Mouse (Mus musculus) limb, embryonic 11.5 days (tissue): ENCODE results near the gene Tekt1. TPM values are rescaled to one million over a fixed set of nuclear protein-coding genes. Genes with fewer than 3 reads are reported as not detected.
"Not testable (repeated sequence)": the region's sequence is repeated elsewhere in the genome, so short reads cannot be mapped to it uniquely, and the experiment has no call there.

Experiments used
- ATAC-seq: fragments of 200-750 bp; cut with Nextera tagmentation; 2 replicates; pipeline ENCODE4 v1.8.0; 2017; ENCODE audit warnings: low read depth; ENCODE audit not compliant: insufficient number of reproducible peaks, low FRiP score, low TSS enrichment
- DNase-seq: peaks from one replicate; pipeline ENCODE4 v3.0.0-alpha.2; 2015; ENCODE audit warnings: low spot score
- H3K27ac ChIP-seq: fragments of 300-500 bp; sonication (generic); replicated peaks from 2 replicates; pipeline ENCODE4 v1.5.1; 2014; ENCODE audit warnings: low read depth, mild to moderate bottlenecking, low read length
- H3K27me3 ChIP-seq: fragments of 300-500 bp; sonication (generic); 2 replicates; pipeline ENCODE4 v1.6.1; 2014; ENCODE audit warnings: mild to moderate bottlenecking, low read length, mixed read lengths; ENCODE audit not compliant: control insufficient read depth, insufficient read depth
- H3K36me3 ChIP-seq: fragments of 300-500 bp; sonication (generic); 2 replicates; pipeline ENCODE4 v1.6.1; 2014; ENCODE audit warnings: mild to moderate bottlenecking, low read length, moderate library complexity, mixed read lengths; ENCODE audit not compliant: control insufficient read depth, insufficient read depth
- H3K4me1 ChIP-seq: fragments of 300-500 bp; sonication (generic); 2 replicates; pipeline ENCODE4 v1.6.1; 2014; ENCODE audit warnings: low read length, mixed read lengths; ENCODE audit not compliant: control insufficient read depth, insufficient read depth
- H3K4me2 ChIP-seq: fragments of 300-500 bp; sonication (generic); 2 replicates; pipeline ENCODE4 v1.6.1; 2014; ENCODE audit warnings: low read depth, mild to moderate bottlenecking, moderate library complexity; ENCODE audit not compliant: severe bottlenecking
- H3K4me3 ChIP-seq: fragments of 300-500 bp; sonication (generic); 2 replicates; pipeline ENCODE4 v1.5.1; 2014; ENCODE audit warnings: low read depth, low read length
- H3K9ac ChIP-seq: fragments of 300-500 bp; sonication (generic); 2 replicates; pipeline ENCODE4 v1.6.1; 2014; ENCODE audit warnings: mild to moderate bottlenecking, low read length
- H3K9me3 ChIP-seq: fragments of 300-500 bp; sonication (generic); 2 replicates; pipeline ENCODE4 v1.6.1; 2016; ENCODE audit warnings: low read length; ENCODE audit not compliant: control insufficient read depth
- WGBS: fragments of 180-500 bp; shearing (Covaris S2); extraction: QIAGEN DNeasy Blood & Tissue Kit; methylation state at CpG from one replicate; pipeline ENCODE4 v1.1.7; 2014; 5-methylcytosine and 5-hydroxymethylcytosine counted together
- polyA plus RNA-seq: library from polyadenylated mRNA; unstranded; fragments of >200 nt; fragmentation: Nextera tagmentation; extraction: Ambion mirVana; gene quantifications from 2 replicates; pipeline ENCODE4 v1.2.1, GENCODE M21; 2014

The Tekt1 gene
- polyA plus RNA-seq, 1 experiment from 2014 or later, result 6.3 TPM

GRCm38 (mm10) chr11:72343904-72344303 lies 18.3 kb downstream of the Tekt1 start:
- Histone ChIP-seq H3K4me3 (no peak overlapping the region), H3K36me3 (no peaks in the 10 kb centered on the region), H3K9me3 (no peaks in the 10 kb centered on the region), H3K4me2 (no peak overlapping the region), H3K4me1 (no peaks in the 10 kb centered on the region), H3K9ac (no peak overlapping the region), H3K27me3 (no peaks in the 10 kb centered on the region), H3K27ac (no peak overlapping the region)
- peak; percentile 78 for DNase-seq
- WGBS, result 25% methylated on average over 8 of the region's 8 CpGs
- ATAC-seq, result no peak

- WGBS, result 94% methylated on average over 5 of the region's 5 CpGs
- H3K9ac ChIP-seq, H3K27me3 ChIP-seq, H3K4me1 ChIP-seq, H3K9me3 ChIP-seq, H3K4me3 ChIP-seq, H3K4me2 ChIP-seq, H3K27ac ChIP-seq, H3K36me3 ChIP-seq, ATAC-seq, DNase-seq: not testable (repeated sequence)
Observed at GRCm38 (mm10) chr11:72343238-72343625, 19.0 kb downstream of the Tekt1 start.

- no peaks in the 10 kb centered on the region for H3K9me3 ChIP-seq
- no peak overlapping the region for H3K4me3 ChIP-seq
- DNase-seq, result peak; percentile 76
- no peaks in the 10 kb centered on the region for H3K4me1 ChIP-seq
- H3K27me3 ChIP-seq, result no peaks in the 10 kb centered on the region
- H3K9ac ChIP-seq, result no peak overlapping the region
- no peaks in the 10 kb centered on the region for H3K36me3 ChIP-seq
- H3K27ac ChIP-seq, result no peak overlapping the region
- WGBS, result 11% methylated on average over 7 of the region's 7 CpGs
- ATAC-seq, result peak; percentile 83; the same call in 1 of the 2 replicates
- H3K4me2 ChIP-seq, result no peak overlapping the region
Observed at GRCm38 (mm10) chr11:72342549-72343237, 19.5 kb downstream of the Tekt1 start.

GRCm38 (mm10) chr11:72339716-72340115 lies 22.5 kb downstream of the Tekt1 start:
- Histone ChIP-seq H3K4me2 (no peak overlapping the region), H3K27me3 (no peaks in the 10 kb centered on the region), H3K36me3 (no peaks in the 10 kb centered on the region), H3K9me3 (no peaks in the 10 kb centered on the region), H3K9ac (no peak overlapping the region), H3K27ac (no peak overlapping the region), H3K4me3 (no peak overlapping the region), H3K4me1 (no peaks in the 10 kb centered on the region)
- DNase-seq (no peak), ATAC-seq (no peak)
- WGBS, result 87% methylated on average over 4 of the region's 4 CpGs

- H3K27ac ChIP-seq, result no peak overlapping the region
- H3K27me3 ChIP-seq, result no peaks in the 10 kb centered on the region
- no peak for ATAC-seq
- 50% methylated on average over 5 of the region's 5 CpGs for whole genome bisulfite sequencing
- no peak overlapping the region for H3K4me3 ChIP-seq
- no peaks in the 10 kb centered on the region for H3K4me1 ChIP-seq
- no peaks in the 10 kb centered on the region for H3K9me3 ChIP-seq
- DNase-seq, result no peak
- no peak overlapping the region for H3K4me2 ChIP-seq
- H3K36me3 ChIP-seq, result no peaks in the 10 kb centered on the region
- H3K9ac ChIP-seq, result no peak overlapping the region
Observed at GRCm38 (mm10) chr11:72338437-72338871, 23.8 kb downstream of the Tekt1 start.

GRCm38 (mm10) chr11:72336726-72337125 lies 25.5 kb downstream of the Tekt1 start:
- Histone ChIP-seq H3K27ac (no peak overlapping the region), H3K9ac (no peak overlapping the region), H3K4me1 (no peaks in the 10 kb centered on the region), H3K36me3 (no peaks in the 10 kb centered on the region), H3K4me2 (no peak overlapping the region), H3K4me3 (no peak overlapping the region), H3K27me3 (no peaks in the 10 kb centered on the region), H3K9me3 (no peaks in the 10 kb centered on the region)
- no peak for ATAC-seq
- whole genome bisulfite sequencing, result 91% methylated on average over 8 of the region's 8 CpGs
- DNase-seq, result no peak

- Histone ChIP-seq H3K27me3 (no peaks in the 10 kb centered on the region), H3K27ac (no peak overlapping the region), H3K9ac (no peak overlapping the region), H3K9me3 (no peaks in the 10 kb centered on the region), H3K36me3 (no peaks in the 10 kb centered on the region), H3K4me2 (no peak overlapping the region), H3K4me3 (no peak overlapping the region), H3K4me1 (no peaks in the 10 kb centered on the region)
- ATAC-seq (no peak), DNase-seq (no peak)
- 82% methylated on average over 4 of the region's 4 CpGs for WGBS
Observed at GRCm38 (mm10) chr11:72334653-72335052, 27.6 kb downstream of the Tekt1 start.

- Histone ChIP-seq H3K9ac (no peak overlapping the region), H3K4me2 (no peak overlapping the region), H3K4me3 (no peak overlapping the region), H3K27ac (no peak overlapping the region), H3K27me3 (no peaks in the 10 kb centered on the region), H3K9me3 (no peaks in the 10 kb centered on the region), H3K4me1 (no peaks in the 10 kb centered on the region), H3K36me3 (no peaks in the 10 kb centered on the region)
- 74% methylated on average over 9 of the region's 9 CpGs for WGBS
- ATAC-seq, result no peak
- no peak for DNase-seq
Observed at GRCm38 (mm10) chr11:72332951-72333667, 29.1 kb downstream of the Tekt1 start.
